Mouse (Mus musculus) intestine, embryonic 15.5 days (tissue): ENCODE data around the gene Bpnt1. TPM values are rescaled to one million over a fixed set of nuclear protein-coding genes. Genes with fewer than 3 reads are reported as not detected.

Experiments
- microRNA counts: library from miRNA; unstranded; fragments of <30 nt; microRNA quantifications from one replicate; lab custom pipeline; 2016
- polyA plus RNA-seq: library from polyadenylated mRNA; unstranded; fragments of >200 nt; fragmentation: Nextera tagmentation; extraction: Ambion mirVana; gene quantifications from 2 replicates; pipeline ENCODE4 v1.2.1, GENCODE M21; 2015

Bpnt1 gene
- polyA plus RNA-seq, 1 experiment from 2014 or later = 210 TPM

MicroRNAs within 50 kb of the gene (microRNA counts, 519-probe panel; counts per million panel counts)
- 4,351 counts per million, percentile 96 among the panel's probes with 10 or more counts for microRNA mmu-miR-194 (lab: Ali Mortazavi, UCI)

Other genes starting within 250 kb of the Bpnt1 start
- gene Rab3gap2, start 128.0 kb upstream of the Bpnt1 start, polyA plus RNA-seq = 24.5 and 24.6 TPM in 2 replicates
- gene Iars2, start 2.8 kb upstream of the Bpnt1 start, polyA plus RNA-seq = 61.9 and 66.9 TPM in 2 replicates
- gene Eprs, start 30.9 kb downstream of the Bpnt1 start, polyA plus RNA-seq = 161 and 164 TPM in 2 replicates
- gene Slc30a10, start 122.7 kb downstream of the Bpnt1 start, polyA plus RNA-seq = 2.3 TPM in 2 replicates